Mouse (Mus musculus) liver, embryonic 12.5 days (tissue): ENCODE results near the gene Btbd9. TPM values are rescaled to one million over a fixed set of nuclear protein-coding genes. Genes with fewer than 3 reads are reported as not detected.

ENCODE experiments used
- ATAC-seq: fragments of 200-750 bp; cut with Nextera tagmentation; 2 replicates; pipeline ENCODE4 v1.8.0; 2017; ENCODE audit warnings: moderate number of reproducible peaks, mild to moderate bottlenecking, moderate library complexity
- H3K27ac ChIP-seq: fragments of 300-500 bp; sonication (generic); 2 replicates; pipeline ENCODE4 v1.5.1; 2016; ENCODE audit warnings: mild to moderate bottlenecking
- H3K27me3 ChIP-seq: fragments of 300-500 bp; sonication (generic); replicated peaks from 2 replicates; pipeline ENCODE4 v1.6.1; 2016; ENCODE audit warnings: mild to moderate bottlenecking, moderate library complexity
- H3K36me3 ChIP-seq: fragments of 300-500 bp; sonication (generic); 2 replicates; pipeline ENCODE4 v1.6.1; 2016; ENCODE audit warnings: mild to moderate bottlenecking, moderate library complexity
- H3K4me1 ChIP-seq: fragments of 300-500 bp; sonication (generic); 2 replicates; pipeline ENCODE4 v1.6.1; 2016
- H3K4me2 ChIP-seq: fragments of 300-500 bp; sonication (generic); 2 replicates; pipeline ENCODE4 v1.6.1; 2016; ENCODE audit warnings: mild to moderate bottlenecking, moderate library complexity
- H3K4me3 ChIP-seq: fragments of 300-500 bp; sonication (generic); 2 replicates; pipeline ENCODE4 v1.5.1; 2016; ENCODE audit warnings: mild to moderate bottlenecking, moderate library complexity
- H3K9ac ChIP-seq: fragments of 300-500 bp; sonication (generic); 2 replicates; pipeline ENCODE4 v1.6.1; 2016; ENCODE audit warnings: mild to moderate bottlenecking, moderate library complexity
- H3K9me3 ChIP-seq: fragments of 300-500 bp; sonication (generic); replicated peaks from 2 replicates; pipeline ENCODE4 v1.6.1; 2016; ENCODE audit warnings: mild to moderate bottlenecking, moderate library complexity
- WGBS: fragments of 180-500 bp; shearing (Covaris S2); methylation state at CpG from one replicate; pipeline ENCODE4 v1.1.7; 2016; ENCODE audit not compliant: insufficient replicate concordance; 5-methylcytosine and 5-hydroxymethylcytosine counted together
- polyA plus RNA-seq: library from polyadenylated mRNA; unstranded; fragments of >200 nt; fragmentation: Nextera tagmentation; extraction: Ambion mirVana; gene quantifications from 2 replicates; pipeline ENCODE4 v1.2.1, GENCODE M21; 2016

Btbd9 gene
- polyA plus RNA-seq, 1 experiment from 2014 or later: 21.6 TPM

GRCm38 (mm10) chr17:30553027-30553937 is 23.0 kb downstream of the Btbd9 start:
- Histone ChIP-seq H3K4me3 (no peak overlapping the region), H3K27ac (no peak overlapping the region), H3K36me3 (no peaks in the 10 kb centered on the region), H3K4me2 (no peak overlapping the region), H3K27me3 (no peaks in the 10 kb centered on the region), H3K9ac (no peak overlapping the region), H3K9me3 (no peaks in the 10 kb centered on the region), H3K4me1 (peaks cover 17% of the 10 kb centered on the region)
- ATAC-seq: no peak
- 76% methylated on average over 4 of the region's 4 CpGs for WGBS

GRCm38 (mm10) chr17:30550774-30551107 is 25.5 kb downstream of the Btbd9 start:
- peaks cover 17% of the 10 kb centered on the region for H3K4me1 ChIP-seq
- H3K4me3 ChIP-seq: no peak overlapping the region
- no peak overlapping the region for H3K27ac ChIP-seq
- no peaks in the 10 kb centered on the region for H3K9me3 ChIP-seq
- H3K9ac ChIP-seq: no peak overlapping the region
- H3K4me2 ChIP-seq: no peak overlapping the region
- ATAC-seq: no peak
- WGBS: 56% methylated on average over 1 of the region's 1 CpGs
- H3K27me3 ChIP-seq: no peaks in the 10 kb centered on the region
- no peaks in the 10 kb centered on the region for H3K36me3 ChIP-seq

DNA sequence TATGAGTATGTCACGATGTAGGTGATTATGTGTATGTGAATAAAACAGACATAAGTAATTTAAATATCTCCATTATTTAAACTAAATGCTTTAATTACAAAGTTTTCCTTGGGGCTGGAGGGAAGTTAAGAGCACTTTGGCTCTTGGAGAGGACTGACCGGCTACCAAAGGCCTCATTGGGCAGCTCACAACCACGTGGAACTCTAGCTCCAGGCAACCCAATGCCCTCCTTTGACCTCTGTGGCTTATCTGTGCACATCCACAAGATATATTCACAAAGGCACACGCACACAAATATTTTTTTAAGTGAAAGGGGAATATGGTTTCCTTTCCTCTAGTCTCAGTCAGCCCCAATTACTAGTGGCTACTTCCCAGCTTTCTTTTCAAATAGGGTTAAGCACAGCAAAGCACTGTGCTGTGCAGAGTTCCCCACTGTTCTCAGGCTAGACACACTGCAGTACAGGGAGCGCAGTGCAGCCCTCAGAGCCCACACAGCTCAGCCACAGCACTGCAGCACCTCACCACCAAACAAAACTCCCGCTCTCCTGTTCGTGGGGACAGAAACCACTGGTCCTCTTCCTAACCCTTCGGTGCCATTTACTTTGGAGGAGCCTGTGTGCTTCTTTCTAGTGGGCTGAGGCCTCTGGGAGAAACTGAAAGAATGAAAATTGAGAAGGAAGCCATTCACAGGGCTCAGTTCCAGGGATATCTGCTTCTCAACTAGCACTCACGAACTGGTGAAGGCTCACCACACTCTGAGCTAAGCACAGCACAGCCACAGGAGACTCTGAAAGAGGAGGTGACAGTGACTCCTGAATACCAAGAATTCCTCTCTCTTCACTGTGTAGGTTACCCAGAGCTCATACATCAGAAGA is 26.2 kb downstream of the Btbd9 start:
- no peak overlapping the region for H3K9ac ChIP-seq
- H3K4me2 ChIP-seq: no peak overlapping the region
- H3K27me3 ChIP-seq: no peaks in the 10 kb centered on the region
- peaks cover 17% of the 10 kb centered on the region for H3K4me1 ChIP-seq
- H3K9me3 ChIP-seq: no peaks in the 10 kb centered on the region
- ATAC-seq: no peak
- 56% methylated on average over 9 of the region's 9 CpGs for WGBS
- 0 out of 2 replicates have a peak overlapping the region, but pooled peaks have one; percentile 28 for H3K27ac ChIP-seq
- no peak overlapping the region for H3K4me3 ChIP-seq
- no peaks in the 10 kb centered on the region for H3K36me3 ChIP-seq

- Histone ChIP-seq H3K4me3 (no peak overlapping the region), H3K27me3 (no peaks in the 10 kb centered on the region), H3K27ac (no peak overlapping the region), H3K4me2 (no peak overlapping the region), H3K36me3 (no peaks in the 10 kb centered on the region), H3K4me1 (peaks cover 7% of the 10 kb centered on the region; the same call in 1 of the 2 replicates), H3K9me3 (no peaks in the 10 kb centered on the region), H3K9ac (no peak overlapping the region)
- no peak for ATAC-seq
- 50% methylated on average over 8 of the region's 8 CpGs for WGBS
Observed at GRCm38 (mm10) chr17:30539098-30539497, 37.2 kb downstream of the Btbd9 start.

- Histone ChIP-seq H3K4me3 (no peak overlapping the region), H3K36me3 (no peaks in the 10 kb centered on the region), H3K4me1 (peaks cover 7% of the 10 kb centered on the region; the same call in 1 of the 2 replicates), H3K9me3 (no peaks in the 10 kb centered on the region), H3K27ac (no peak overlapping the region), H3K4me2 (no peak overlapping the region), H3K9ac (no peak overlapping the region), H3K27me3 (no peaks in the 10 kb centered on the region)
- WGBS: 78% methylated on average over 5 of the region's 5 CpGs
- no peak for ATAC-seq
Observed at GRCm38 (mm10) chr17:30536651-30537050, 39.6 kb downstream of the Btbd9 start.

- H3K4me1 ChIP-seq: no peaks in the 10 kb centered on the region
- no peak overlapping the region for H3K27ac ChIP-seq
- H3K4me3 ChIP-seq: no peak overlapping the region
- no peaks in the 10 kb centered on the region for H3K9me3 ChIP-seq
- no peaks in the 10 kb centered on the region for H3K36me3 ChIP-seq
- no peak overlapping the region for H3K4me2 ChIP-seq
- H3K9ac ChIP-seq: no peak overlapping the region
- ATAC-seq: no peak
- H3K27me3 ChIP-seq: no peaks in the 10 kb centered on the region
- WGBS: 84% methylated on average over 2 of the region's 2 CpGs
Observed at GRCm38 (mm10) chr17:30533098-30533497, 43.2 kb downstream of the Btbd9 start.

DNA sequence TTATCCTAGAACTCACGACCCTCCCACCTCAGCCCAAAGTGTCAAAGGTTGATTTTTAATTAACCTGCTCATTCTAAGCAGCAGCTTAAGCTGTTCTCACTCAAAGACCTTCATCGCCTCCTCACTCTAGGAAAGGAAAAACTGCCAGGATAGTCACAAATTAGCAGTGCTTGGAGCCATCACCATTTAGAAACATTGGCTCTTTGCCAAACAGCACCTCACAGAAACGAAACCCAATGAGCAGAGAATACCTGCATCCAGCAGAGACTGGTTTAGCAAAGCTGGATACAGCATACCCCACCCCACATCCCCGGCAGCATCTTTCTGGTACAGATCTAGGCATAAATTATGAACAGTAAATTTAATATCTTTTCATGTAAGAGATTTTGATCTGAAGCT is 45.7 kb downstream of the Btbd9 start:
- no peak for ATAC-seq
- no peak overlapping the region for H3K4me3 ChIP-seq
- peaks cover 7% of the 10 kb centered on the region; the same call in 1 of the 2 replicates for H3K36me3 ChIP-seq
- no peaks in the 10 kb centered on the region for H3K4me1 ChIP-seq
- H3K4me2 ChIP-seq: no peak overlapping the region
- no peaks in the 10 kb centered on the region for H3K9me3 ChIP-seq
- no peak overlapping the region for H3K27ac ChIP-seq
- no peaks in the 10 kb centered on the region for H3K27me3 ChIP-seq
- WGBS: 70% methylated on average over 4 of the region's 4 CpGs
- no peak overlapping the region for H3K9ac ChIP-seq

- Histone ChIP-seq H3K9me3 (no peaks in the 10 kb centered on the region), H3K36me3 (peaks cover 7% of the 10 kb centered on the region; the same call in 1 of the 2 replicates)
- 77% methylated on average over 12 of the region's 12 CpGs for WGBS
Observed at GRCm38 (mm10) chr17:30529632-30530541, 46.4 kb downstream of the Btbd9 start.

GRCm38 (mm10) chr17:30525405-30526295 is 50.6 kb downstream of the Btbd9 start:
- 52% methylated on average over 6 of the region's 6 CpGs for WGBS
- Histone ChIP-seq H3K9ac (no peak overlapping the region), H3K27ac (no peak overlapping the region), H3K4me3 (no peak overlapping the region), H3K36me3 (peaks cover 7% of the 10 kb centered on the region), H3K9me3 (no peaks in the 10 kb centered on the region), H3K27me3 (no peaks in the 10 kb centered on the region), H3K4me2 (no peak overlapping the region), H3K4me1 (no peaks in the 10 kb centered on the region)
- ATAC-seq: no peak

More at GRCm38 (mm10) chr17:30529632-30530541, 46.4 kb downstream of the Btbd9 start:
- ATAC-seq: no peak
- Histone ChIP-seq H3K4me2 (no peak overlapping the region), H3K9ac (no peak overlapping the region), H3K4me1 (no peaks in the 10 kb centered on the region), H3K27ac (no peak overlapping the region), H3K4me3 (no peak overlapping the region), H3K27me3 (no peaks in the 10 kb centered on the region)

GRCm38 (mm10) chr17:30524451-30524850 is 51.8 kb downstream of the Btbd9 start:
- no peaks in the 10 kb centered on the region for H3K9me3 ChIP-seq
- no peak overlapping the region for H3K4me3 ChIP-seq
- H3K9ac ChIP-seq: no peak overlapping the region
- H3K4me1 ChIP-seq: no peaks in the 10 kb centered on the region
- no peak for ATAC-seq
- no peak overlapping the region for H3K4me2 ChIP-seq
- H3K27me3 ChIP-seq: no peaks in the 10 kb centered on the region
- H3K27ac ChIP-seq: no peak overlapping the region
- H3K36me3 ChIP-seq: peaks cover 7% of the 10 kb centered on the region
- 62% methylated on average over 7 of the region's 7 CpGs for WGBS

- H3K36me3 ChIP-seq: peaks cover 7% of the 10 kb centered on the region
- no peak overlapping the region for H3K4me2 ChIP-seq
- H3K9me3 ChIP-seq: no peaks in the 10 kb centered on the region
- ATAC-seq: no peak
- H3K27me3 ChIP-seq: no peaks in the 10 kb centered on the region
- no peak overlapping the region for H3K4me3 ChIP-seq
- no peaks in the 10 kb centered on the region for H3K4me1 ChIP-seq
- H3K9ac ChIP-seq: no peak overlapping the region
- no peak overlapping the region for H3K27ac ChIP-seq
- WGBS: 69% methylated on average over 2 of the region's 2 CpGs
Observed at GRCm38 (mm10) chr17:30523783-30524182, 52.5 kb downstream of the Btbd9 start.
